Comparison of ENCODE assay signal across 9 mouse cellular contexts in the genomic region with DNA sequence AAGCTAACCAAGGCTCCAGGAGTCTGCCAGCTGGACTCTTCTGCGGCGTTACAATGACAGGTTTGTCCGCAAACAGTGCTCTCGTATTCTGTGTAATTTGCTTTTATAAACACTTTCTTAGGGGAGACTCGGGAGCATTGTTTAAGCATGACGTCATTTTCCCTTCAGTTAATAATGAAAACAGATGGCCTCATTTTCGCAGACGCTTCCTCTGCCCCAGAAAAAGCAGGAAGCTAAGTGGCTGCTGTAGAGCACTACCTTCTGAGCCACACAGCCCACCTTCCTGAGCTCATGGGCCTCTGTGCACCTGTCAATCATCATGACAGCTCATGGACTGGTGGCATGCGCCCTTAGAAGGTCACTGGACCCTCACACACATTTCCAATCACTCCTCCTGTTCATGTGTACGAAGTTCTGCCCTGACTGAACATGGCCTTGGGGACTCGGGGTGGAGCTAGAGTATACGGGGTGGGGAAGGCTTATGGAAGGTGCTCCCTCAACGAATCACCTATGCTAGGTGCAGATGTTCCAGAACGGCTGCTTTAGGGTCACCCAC.
DNase-seq lines count a peak whose midpoint lies in the region; ATAC-seq lines count a peak whose summit lies in the region.
"Had no signal": no experiment of that assay in that cellular context is flagged by ENCODE, and none has a peak within 500 bp of the region (broad histone marks: within the 10 kb centered on the region; RNA-seq: fewer than 3 reads in every experiment).

No protein-coding gene starts in this region.

- 32% methylated on average over 14 of the region's 14 CpGs for WGBS in embryonic facial prominence, embryonic 14.5 days
- 45% methylated on average over 14 of the region's 14 CpGs for WGBS in hindbrain, embryonic 12.5 days

- H3K4me2 ChIP-seq in embryonic facial prominence, embryonic 14.5 days (ENCODE audit: low read depth, low read length) = peak overlapping the region; percentile 34
- peak overlapping the region; percentile 13; the same call in 1 of the 2 replicates for H3K4me2 ChIP-seq in hindbrain, embryonic 12.5 days (replicated peaks)

- peaks cover 11% of the 10 kb centered on the region for H3K4me1 ChIP-seq in embryonic facial prominence, embryonic 14.5 days (ENCODE audit: control insufficient read depth, insufficient read depth, low read length)
- peaks cover 8% of the 10 kb centered on the region for H3K4me1 ChIP-seq in hindbrain, embryonic 12.5 days

- no peak overlapping the region; the same call in 1 of the 2 replicates for H3K4me3 ChIP-seq in embryonic facial prominence, embryonic 14.5 days (ENCODE audit: low read depth, low read length)
- H3K4me3 ChIP-seq in hindbrain, embryonic 12.5 days = no peak overlapping the region

- DNase-seq in NIH3T3 (ENCODE audit: low read depth) = peak; percentile 17
- peak; percentile 86 for DNase-seq in embryonic facial prominence, embryonic 14.5 days (ENCODE audit: low spot score)
- peak; percentile 48 for DNase-seq in lung, postnatal 36 days
- no peak for DNase-seq in right cerebral cortex, adult 2 months (ENCODE audit: low spot score in 2 of 2)
- DNase-seq in layer of hippocampus, postnatal 25 days (ENCODE audit: extremely low spot score in 1 of 2, low spot score in 1 of 2) = no peak
- no peak for DNase-seq in adrenal gland, postnatal 36 days
- DNase-seq in thymus, adult 18-20 months = no peak

- no peaks in the 10 kb centered on the region; the same call in 1 of the 2 replicates for H3K27me3 ChIP-seq in embryonic facial prominence, embryonic 14.5 days (replicated peaks; ENCODE audit: control insufficient read depth, insufficient read depth, low read length)
- no peaks in the 10 kb centered on the region for H3K27me3 ChIP-seq in hindbrain, embryonic 12.5 days
- H3K27me3 ChIP-seq: Patski had no signal

- no peaks in the 10 kb centered on the region for H3K9me3 ChIP-seq in embryonic facial prominence, embryonic 14.5 days (ENCODE audit: control insufficient read depth, low read length)
- no peaks in the 10 kb centered on the region for H3K9me3 ChIP-seq in hindbrain, embryonic 12.5 days (replicated peaks)

- H3K27ac ChIP-seq in embryonic facial prominence, embryonic 14.5 days (replicated peaks; ENCODE audit: low read depth, low read length) = no peak overlapping the region
- no peak overlapping the region; the same call in 1 of the 2 replicates for H3K27ac ChIP-seq in hindbrain, embryonic 12.5 days

- H3K36me3 ChIP-seq in embryonic facial prominence, embryonic 14.5 days (ENCODE audit: control insufficient read depth, insufficient read depth, low read length) = no peaks in the 10 kb centered on the region
- no peaks in the 10 kb centered on the region for H3K36me3 ChIP-seq in hindbrain, embryonic 12.5 days

- H3K9ac ChIP-seq in embryonic facial prominence, embryonic 14.5 days (ENCODE audit: low read depth, low read length) = peak overlapping the region; percentile 6; the same call in 1 of the 2 replicates
- H3K9ac ChIP-seq in hindbrain, embryonic 12.5 days = no peak overlapping the region

- ATAC-seq in embryonic facial prominence, embryonic 14.5 days (ENCODE audit: low read depth) = peak; percentile 50; the same call in 1 of the 2 replicates
- ATAC-seq in hindbrain, embryonic 12.5 days (ENCODE audit: low FRiP score) = peak; percentile 51
- ATAC-seq: Patski had no signal

Comparison
In these comparisons a context has a peak if more than half of its experiments do, and no peak if none do; other contexts are left out.
1. DNase-seq: peak in NIH3T3 (single experiment), embryonic facial prominence, embryonic 14.5 days (single experiment) and lung, postnatal 36 days (single experiment); none in right cerebral cortex, adult 2 months (0 of 2), layer of hippocampus, postnatal 25 days (0 of 2), adrenal gland, postnatal 36 days (0 of 2) and thymus, adult 18-20 months (0 of 2).